Mouse (Mus musculus): ENCODE measurements around the gene Fiz1. TPM values are rescaled to one million over a fixed set of nuclear protein-coding genes. Genes with fewer than 3 reads are reported as not detected.
"Not testable (repeated sequence)": the region's sequence is repeated elsewhere in the genome, so short reads cannot be mapped to it uniquely, and the experiment has no call there.

Fiz1 gene
- polyA plus RNA-seq, 1 experiment, result 28.0 TPM

DNA sequence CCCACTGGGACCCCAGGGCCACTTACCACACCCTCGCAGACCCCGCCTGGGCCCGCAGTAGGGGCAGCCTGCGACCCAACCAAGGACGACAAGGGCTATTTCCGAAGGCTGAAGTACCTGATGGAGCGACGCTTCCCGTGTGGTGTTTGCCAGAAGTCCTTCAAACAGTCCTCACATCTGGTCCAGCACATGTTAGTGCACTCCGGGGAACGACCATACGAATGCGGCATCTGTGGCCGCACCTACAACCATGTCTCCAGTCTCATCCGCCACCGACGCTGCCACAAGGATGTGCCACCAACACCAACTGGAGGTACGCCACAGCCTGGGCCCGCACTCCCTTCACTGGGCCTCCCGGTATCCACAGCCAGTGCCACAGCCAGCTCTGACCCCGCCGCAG is 15.0 kb upstream of the Fiz1 start:
- Histone ChIP-seq H3K36me3 (replicated peaks; ENCODE audit: low read length) (peaks cover 97% of the 10 kb centered on the region), H3K27me3 (replicated peaks) (no peaks in the 10 kb centered on the region), H3K4me3 (replicated peaks) (peak overlapping the region; percentile 60), H3K9me3 (peaks cover 34% of the 10 kb centered on the region), H3K4me1 (peaks cover 24% of the 10 kb centered on the region)
- no peak for TF ChIP-seq GATA1 (IDR thresholded peaks at IDR 0.05; ENCODE audit: borderline replicate concordance, low read length)
- no peak for TF ChIP-seq FLI1 (IDR thresholded peaks at IDR 0.05; ENCODE audit: low read length)

DNA sequence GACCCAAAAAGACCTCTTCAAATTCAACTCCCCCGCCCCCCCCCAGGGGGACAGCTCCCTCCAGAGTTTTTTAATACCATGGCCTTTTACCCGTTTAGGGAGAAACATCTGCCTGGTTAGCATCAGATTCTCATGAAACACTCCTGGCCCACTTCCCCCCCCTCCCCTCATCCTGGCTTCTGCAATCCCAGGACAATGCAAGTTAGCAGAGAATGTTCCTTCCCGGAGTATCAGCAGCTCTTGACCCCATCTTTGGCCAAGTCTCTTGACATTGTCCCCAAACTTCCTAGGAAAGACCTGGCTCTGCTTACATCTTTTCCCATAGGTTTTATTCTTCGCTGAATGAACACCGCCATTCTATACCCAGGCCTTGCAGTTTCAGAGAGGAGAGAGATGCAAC is 6.7 kb upstream of the Fiz1 start:
- peak overlapping the region; percentile 94 for H3K4me3 ChIP-seq (replicated peaks)
- TF ChIP-seq GATA1 (IDR thresholded peaks at IDR 0.05; ENCODE audit: borderline replicate concordance, low read length), result no peak
- no peak for TF ChIP-seq FLI1 (IDR thresholded peaks at IDR 0.05; ENCODE audit: low read length)
- H3K27me3 ChIP-seq (replicated peaks), result no peaks in the 10 kb centered on the region
- 0 out of 2 replicates have a peak, but pooled peaks cover 3% of the 10 kb centered on the region for H3K9me3 ChIP-seq
- peaks cover 81% of the 10 kb centered on the region for H3K4me1 ChIP-seq
- peaks cover 68% of the 10 kb centered on the region for H3K36me3 ChIP-seq (replicated peaks; ENCODE audit: low read length)

- Histone ChIP-seq H3K36me3 (replicated peaks; ENCODE audit: low read length) (peaks cover 63% of the 10 kb centered on the region), H3K27me3 (replicated peaks) (no peaks in the 10 kb centered on the region), H3K9me3 (0 out of 2 replicates have a peak, but pooled peaks cover 3% of the 10 kb centered on the region), H3K4me3 (replicated peaks) (peak overlapping the region; percentile 94), H3K4me1 (peaks cover 82% of the 10 kb centered on the region)
- TF ChIP-seq FLI1 (IDR thresholded peaks at IDR 0.05; ENCODE audit: low read length), result no peak
- no peak for TF ChIP-seq GATA1 (IDR thresholded peaks at IDR 0.05; ENCODE audit: borderline replicate concordance, low read length)
These were observed 6.2 kb upstream of the Fiz1 start for GRCm38 (mm10) chr7:5020685-5021084.

GRCm38 (mm10) chr7:5020000-5020681 is 5.6 kb upstream of the Fiz1 start, which contains the start of the genes Zfp865 and Ccdc106:
Gene Zfp865 (plus strand): TSS chr7:5020376.
Gene Ccdc106 (plus strand): TSS chr7:5020553.
- Histone ChIP-seq H3K4me3 (replicated peaks) (peak within 1 kb of the TSS; percentile 94), H3K4me1 (peaks cover 78% of the 10 kb centered on the region), H3K27me3 (replicated peaks) (no peaks in the 10 kb centered on the region), H3K36me3 (replicated peaks; ENCODE audit: low read length) (peaks cover 57% of the 10 kb centered on the region), H3K9me3 (0 out of 2 replicates have a peak, but pooled peaks cover 3% of the 10 kb centered on the region)
- TF ChIP-seq GATA1 (IDR thresholded peaks at IDR 0.05; ENCODE audit: borderline replicate concordance, low read length) (no peak), FLI1 (IDR thresholded peaks at IDR 0.05; ENCODE audit: low read length) (peak; percentile 77)

DNA sequence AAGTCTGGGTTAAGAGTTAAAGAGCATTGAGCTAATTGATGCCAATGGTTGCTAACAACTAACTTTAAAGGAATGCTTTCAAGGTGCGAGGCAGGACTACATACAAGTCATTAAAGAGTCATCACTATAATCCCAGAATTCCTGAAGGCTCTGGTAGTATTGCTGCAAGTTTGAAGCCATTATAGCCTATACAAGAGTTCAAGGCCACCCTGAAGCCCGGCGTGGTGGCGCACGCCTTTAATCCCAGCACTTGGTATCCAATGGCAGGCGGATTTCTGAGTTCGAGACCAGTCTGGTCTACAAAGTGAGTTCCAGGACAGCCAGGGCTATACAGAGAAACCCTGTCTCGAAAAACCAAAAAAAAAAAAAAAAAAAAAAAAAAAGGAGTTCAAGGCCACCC is 5.1 kb upstream of the Fiz1 start:
- H3K9me3 ChIP-seq; H3K27me3 ChIP-seq (replicated peaks): not testable (repeated sequence)
- H3K4me3 ChIP-seq (replicated peaks), result peak overlapping the region; percentile 94
- H3K36me3 ChIP-seq (replicated peaks; ENCODE audit: low read length), result peaks cover 52% of the 10 kb centered on the region
- peaks cover 72% of the 10 kb centered on the region for H3K4me1 ChIP-seq

DNA sequence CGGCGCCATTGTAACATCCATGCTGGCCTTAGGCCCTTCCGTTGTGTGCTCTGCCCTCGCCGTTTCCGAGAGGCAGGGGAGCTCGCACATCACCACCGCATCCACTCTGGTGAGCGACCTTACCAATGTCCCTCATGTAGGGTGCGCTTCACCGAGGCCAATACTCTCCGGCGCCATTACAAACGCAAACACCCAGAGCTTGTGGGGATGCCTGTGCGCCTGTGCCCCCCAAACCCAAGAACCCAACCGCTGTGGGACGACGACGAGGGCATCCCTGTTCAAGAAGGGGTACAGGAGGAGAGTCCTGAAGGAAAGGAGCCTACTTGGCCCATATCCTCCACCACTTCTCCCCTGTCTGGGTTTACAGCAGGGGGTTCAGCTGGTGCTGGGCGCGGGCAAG is 3.4 kb upstream of the Fiz1 start:
- 0 out of 2 replicates have a peak, but pooled peaks cover 3% of the 10 kb centered on the region for H3K9me3 ChIP-seq
- peaks cover 61% of the 10 kb centered on the region for H3K4me1 ChIP-seq
- peaks cover 40% of the 10 kb centered on the region for H3K36me3 ChIP-seq (replicated peaks; ENCODE audit: low read length)
- no peaks in the 10 kb centered on the region for H3K27me3 ChIP-seq (replicated peaks)
- no peak overlapping the region for H3K4me3 ChIP-seq (replicated peaks)
- no peak for TF ChIP-seq GATA1 (IDR thresholded peaks at IDR 0.05; ENCODE audit: borderline replicate concordance, low read length)

- Histone ChIP-seq H3K36me3 (replicated peaks; ENCODE audit: low read length) (peaks cover 40% of the 10 kb centered on the region), H3K4me1 (peaks cover 61% of the 10 kb centered on the region), H3K27me3 (replicated peaks) (no peaks in the 10 kb centered on the region), H3K9me3 (0 out of 2 replicates have a peak, but pooled peaks cover 3% of the 10 kb centered on the region), H3K4me3 (replicated peaks) (no peak overlapping the region)
- TF ChIP-seq GATA1 (IDR thresholded peaks at IDR 0.05; ENCODE audit: borderline replicate concordance, low read length) (no peak), FLI1 (IDR thresholded peaks at IDR 0.05; ENCODE audit: low read length) (no peak)
These were observed 2.9 kb upstream of the Fiz1 start for GRCm38 (mm10) chr7:5017352-5017751.

- Histone ChIP-seq H3K4me3 (replicated peaks) (no peak overlapping the region), H3K36me3 (replicated peaks; ENCODE audit: low read length) (peaks cover 40% of the 10 kb centered on the region), H3K9me3 (0 out of 2 replicates have a peak, but pooled peaks cover 3% of the 10 kb centered on the region), H3K4me1 (peaks cover 57% of the 10 kb centered on the region), H3K27me3 (replicated peaks) (no peaks in the 10 kb centered on the region)
- TF ChIP-seq GATA1 (IDR thresholded peaks at IDR 0.05; ENCODE audit: borderline replicate concordance, low read length) (no peak), FLI1 (IDR thresholded peaks at IDR 0.05; ENCODE audit: low read length) (no peak)
These were observed 2.4 kb upstream of the Fiz1 start for GRCm38 (mm10) chr7:5016920-5017319.

DNA sequence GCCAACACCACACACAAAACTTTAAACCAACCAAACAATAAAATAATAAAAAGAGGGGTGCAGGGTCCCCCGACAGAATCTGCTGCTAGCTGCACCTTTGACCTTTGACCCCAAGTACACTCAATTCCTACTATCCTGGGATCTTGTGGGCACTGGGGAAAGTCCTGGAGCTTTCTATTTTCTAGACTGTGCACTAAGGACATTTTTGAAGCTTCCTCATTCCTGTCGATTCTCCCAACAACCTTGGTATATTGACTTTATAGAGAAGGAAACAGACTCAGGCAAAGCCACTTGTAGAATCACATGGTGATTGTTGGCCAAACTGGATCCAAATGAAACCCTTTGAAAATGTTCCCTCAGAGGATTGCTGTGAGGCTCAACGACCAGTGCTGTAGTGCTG is 1.6 kb upstream of the Fiz1 start:
- Histone ChIP-seq H3K4me1 (peaks cover 54% of the 10 kb centered on the region), H3K9me3 (0 out of 2 replicates have a peak, but pooled peaks cover 3% of the 10 kb centered on the region), H3K27me3 (replicated peaks) (no peaks in the 10 kb centered on the region), H3K4me3 (replicated peaks) (peak overlapping the region; percentile 94), H3K36me3 (replicated peaks; ENCODE audit: low read length) (peaks cover 41% of the 10 kb centered on the region)
- no peak for TF ChIP-seq FLI1 (IDR thresholded peaks at IDR 0.05; ENCODE audit: low read length)
- no peak for TF ChIP-seq GATA1 (IDR thresholded peaks at IDR 0.05; ENCODE audit: borderline replicate concordance, low read length)

DNA sequence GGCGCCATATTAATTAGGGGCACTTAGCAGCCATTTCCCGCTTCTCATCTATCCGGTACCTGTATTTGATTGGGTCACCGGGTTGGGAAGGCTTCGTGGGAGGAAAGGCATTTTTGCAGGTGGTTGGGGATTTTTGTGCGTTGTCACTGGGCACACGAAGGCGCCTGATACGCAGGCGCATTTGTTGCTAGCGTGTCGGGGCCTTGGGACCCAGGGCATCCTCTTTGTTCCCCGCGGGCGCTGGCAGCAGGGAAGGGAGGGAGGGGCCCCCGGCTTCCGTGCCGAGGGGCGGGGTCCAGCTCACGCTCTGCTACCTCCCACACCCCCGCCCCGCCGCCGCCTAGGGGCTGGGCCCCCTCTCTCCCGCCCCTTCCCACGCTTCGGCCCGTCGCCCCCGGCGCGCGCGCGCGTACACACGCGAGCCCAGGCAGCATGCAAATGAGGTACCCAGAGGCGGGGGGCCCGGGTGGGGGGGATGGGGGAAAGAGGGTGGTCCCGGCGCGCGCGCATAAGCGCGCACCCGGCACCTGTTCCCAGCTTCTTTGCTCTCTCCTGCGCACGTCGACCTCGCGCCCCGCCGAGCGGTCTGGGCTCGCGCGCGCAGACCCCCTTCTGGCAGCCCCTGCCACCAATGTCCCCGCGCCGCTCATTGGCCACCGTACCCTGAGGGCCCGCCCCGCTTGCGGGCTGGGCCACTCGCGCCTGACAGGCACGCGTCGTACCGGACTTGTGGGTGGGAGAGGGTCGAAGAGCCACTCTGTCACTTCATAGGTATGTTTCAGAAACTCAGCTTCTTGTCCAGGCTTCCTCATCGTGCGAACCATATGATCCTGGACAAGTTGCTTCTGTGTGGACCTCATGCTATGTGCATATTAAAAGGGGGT is 863 bp upstream of the Fiz1 start, which contains the start of gene Gm44973:
Gene Gm44973, plus strand, starts transcription at position 379 of the 884 bp plus-strand sequence.
- Histone ChIP-seq H3K4me1 (peaks cover 51% of the 10 kb centered on the region), H3K4me3 (replicated peaks) (peak within 1 kb of the TSS; percentile 94), H3K27me3 (replicated peaks) (no peaks in the 10 kb centered on the region), H3K9me3 (0 out of 2 replicates have a peak, but pooled peaks cover 3% of the 10 kb centered on the region), H3K36me3 (replicated peaks; ENCODE audit: low read length) (peaks cover 48% of the 10 kb centered on the region)
- TF ChIP-seq FLI1 (IDR thresholded peaks at IDR 0.05; ENCODE audit: low read length) (no peak), GATA1 (IDR thresholded peaks at IDR 0.05; ENCODE audit: borderline replicate concordance, low read length) (peak; percentile 54; the same call in 1 of the 3 replicates)
